Mouse (Mus musculus) heart, postnatal 36 days (tissue): ENCODE data around the gene Colec11. TPM values are rescaled to one million over a fixed set of nuclear protein-coding genes. Genes with fewer than 3 reads are reported as not detected.

Experiments used
- total RNA-seq, 2 experiments: library from RNA; stranded (reverse); gene quantifications; 2 replicates each; pipeline ENCODE4 v1.2.3; 2021

The Colec11 gene
- total RNA-seq, 2 experiments from 2014 or later, result 20.5 to 20.8 TPM

Other genes with a start within 250 kb of the Colec11 start
- not detected for gene Dcdc2c, start 71.0 kb downstream of the Colec11 start, total RNA-seq
- gene Allc, start 40.9 kb downstream of the Colec11 start, total RNA-seq, result not detected
- 100 to 1,000 TPM; 264 to 294 TPM for gene Rps7, start 12.6 kb upstream of the Colec11 start, total RNA-seq
- 1 to 10 TPM; 6.3 to 6.9 TPM for gene Rnaseh1, start 26.2 kb upstream of the Colec11 start, total RNA-seq
- gene Adi1, start 51.9 kb upstream of the Colec11 start, total RNA-seq, result 10 to 100 TPM; 47.3 to 51.7 TPM
- 10 to 100 TPM; 21.4 to 22.6 TPM for gene Trappc12, start 127.1 kb upstream of the Colec11 start, total RNA-seq
- 1 to 10 TPM; 8.9 to 9.4 TPM for gene Eipr1, start 128.4 kb upstream of the Colec11 start, total RNA-seq